15 mouse cellular contexts compared by ENCODE assay signal in the genomic region with DNA sequence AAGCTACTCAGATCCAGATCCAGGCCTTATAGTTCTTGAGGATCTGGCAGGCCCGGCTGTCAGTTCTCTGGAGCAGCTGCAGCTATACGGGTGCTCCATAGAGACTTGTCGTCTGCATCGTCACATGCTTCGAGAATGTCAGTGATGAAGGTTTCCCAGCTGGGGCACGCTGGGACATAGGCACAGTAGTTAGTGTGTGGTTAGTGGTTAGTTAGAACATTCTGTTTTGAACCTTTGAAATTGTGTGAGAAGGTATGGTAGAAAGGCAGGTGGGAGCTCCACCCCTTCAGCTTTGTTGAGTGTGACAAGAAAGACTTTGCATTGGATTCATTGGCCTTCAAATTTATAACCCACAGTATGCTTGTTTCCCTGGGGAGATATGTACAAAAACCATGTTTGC. TPM values are rescaled to one million over a fixed set of nuclear protein-coding genes. Genes with fewer than 3 reads are reported as not detected.
"Had no signal": no experiment of that assay in that cellular context is flagged by ENCODE, and none has a peak within 500 bp of the region (broad histone marks: within the 10 kb centered on the region; RNA-seq: fewer than 3 reads in every experiment).

No protein-coding gene starts in this region.

- DNase-seq: kidney, adult 2 months; kidney, postnatal 14 days; layer of hippocampus, postnatal 36 days; liver; liver, embryonic 13.5 days; liver, postnatal 0 days; lung, postnatal 14 days had no signal

RNA-seq across cellular contexts. Expression of gene Fabp1, which starts 44.8 kb away (rescaled TPM):
- total RNA-seq: layer of hippocampus, postnatal 36 days; left cerebral cortex, adult 8-10 months; left cerebral cortex, postnatal 25 days; midbrain, postnatal 0 days had no signal
- polyA plus RNA-seq: limb, embryonic 12.5 days; macrophage; midbrain, embryonic 11.5 days; midbrain, postnatal 0 days; neural tube, embryonic 11.5 days; neural tube, embryonic 15.5 days had no signal
